Mouse (Mus musculus) kidney, adult 2 months (tissue): Measurements from ENCODE around the gene Adprm. TPM values are rescaled to one million over a fixed set of nuclear protein-coding genes. Genes with fewer than 3 reads are reported as not detected.
A peak's percentile ranks its signal among the peaks of the same experiment; 100 is the strongest.

Experiments used
- DNase-seq: peaks from one replicate; pipeline ENCODE4 v3.0.0; 2021
- H3K27ac ChIP-seq: fragments of 200-500 bp; 2 replicates; pipeline ENCODE4 v1.5.1; 2012; ENCODE audit warnings: low read depth, low read length, control low read depth, inconsistent platforms; ENCODE audit not compliant: insufficient read depth
- H3K27me3 ChIP-seq: fragments of 200-500 bp; replicated peaks from 2 replicates; pipeline ENCODE4 v1.6.1; 2012; ENCODE audit warnings: mild to moderate bottlenecking, moderate library complexity, low read length, inconsistent platforms; ENCODE audit not compliant: control insufficient read depth, insufficient read depth
- H3K36me3 ChIP-seq: fragments of 200-500 bp; 2 replicates; pipeline ENCODE4 v1.6.1; 2012; ENCODE audit warnings: mild to moderate bottlenecking, moderate library complexity, low read length, inconsistent platforms; ENCODE audit not compliant: control insufficient read depth, insufficient read depth
- H3K4me1 ChIP-seq: fragments of 200-500 bp; 2 replicates; pipeline ENCODE4 v1.6.1; 2011; ENCODE audit warnings: low read length; ENCODE audit not compliant: control insufficient read depth, insufficient read depth
- H3K4me3 ChIP-seq: fragments of 200-500 bp; 2 replicates; pipeline ENCODE4 v1.5.1; 2011; ENCODE audit warnings: mild to moderate bottlenecking, low read depth, low read length, control low read depth; ENCODE audit not compliant: insufficient read depth
- CTCF ChIP-seq: fragments of 200-500 bp; conservative IDR thresholded peaks from 2 replicates; pipeline ENCODE4 v1.5.1; 2011; ENCODE audit warnings: low read depth, mild to moderate bottlenecking, control low read depth, low read length, moderate library complexity, mixed read lengths; ENCODE audit not compliant: insufficient read depth, insufficient read length
- POLR2A ChIP-seq: fragments of 200-500 bp; IDR thresholded peaks from one replicate; pipeline ENCODE4 v1.6.1; 2011; ENCODE audit warnings: low read depth, low read length, control low read depth
- WGBS: fragments of 180-500 bp; shearing (Covaris S2); methylation state at CpG from one replicate; pipeline ENCODE4 v1.1.7; 2018; 5-methylcytosine and 5-hydroxymethylcytosine counted together
- polyA plus RNA-seq: library from polyadenylated mRNA; depleted of rRNA; stranded (reverse); fragments of >200 nt; gene quantifications from 2 replicates; pipeline ENCODE4 v1.2.3, GENCODE M21; 2012

The Adprm gene
- polyA plus RNA-seq, 1 experiment: 19.0 TPM

DNA sequence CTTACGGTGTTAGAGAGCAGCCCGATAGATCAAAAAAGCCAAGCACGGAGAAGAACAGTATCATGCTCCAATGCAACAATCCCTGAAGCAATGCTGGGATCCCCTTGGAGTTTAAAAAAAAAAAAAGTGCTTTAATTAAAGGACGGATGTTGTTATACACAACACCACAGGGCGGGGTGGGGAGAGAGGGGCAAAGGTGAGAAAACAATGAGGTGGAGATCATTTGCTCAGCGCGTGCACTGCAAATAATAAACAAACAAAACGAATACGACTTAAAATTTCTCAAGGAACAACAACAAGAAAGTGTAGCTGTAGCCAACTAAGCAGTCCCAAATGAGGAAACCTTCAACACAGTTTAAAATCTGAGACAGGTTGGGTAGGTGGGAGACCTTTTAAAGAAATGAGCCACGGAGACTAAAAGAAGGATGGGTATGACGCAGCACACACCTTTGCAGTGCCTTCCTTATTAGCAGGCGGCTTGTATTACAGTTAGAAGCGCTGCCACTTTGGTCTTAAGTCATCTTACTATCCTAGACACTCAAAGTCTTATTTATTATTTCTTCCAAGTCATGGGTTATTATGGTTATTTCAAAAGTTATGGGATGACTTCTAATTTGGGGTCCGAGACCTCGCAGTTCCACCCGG lies 596 bp downstream of the Adprm start:
- Histone ChIP-seq H3K27me3 (no peaks in the 10 kb centered on the region), H3K36me3 (peaks cover 2% of the 10 kb centered on the region; the same call in 1 of the 2 replicates), H3K4me3 (peak overlapping the region; percentile 86), H3K4me1 (no peaks in the 10 kb centered on the region), H3K27ac (peak overlapping the region; percentile 77)
- DNase-seq: peak; percentile 41
- TF ChIP-seq POLR2A (no peak), CTCF (no peak)
- WGBS: 4% methylated on average over 16 of the region's 16 CpGs

DNA sequence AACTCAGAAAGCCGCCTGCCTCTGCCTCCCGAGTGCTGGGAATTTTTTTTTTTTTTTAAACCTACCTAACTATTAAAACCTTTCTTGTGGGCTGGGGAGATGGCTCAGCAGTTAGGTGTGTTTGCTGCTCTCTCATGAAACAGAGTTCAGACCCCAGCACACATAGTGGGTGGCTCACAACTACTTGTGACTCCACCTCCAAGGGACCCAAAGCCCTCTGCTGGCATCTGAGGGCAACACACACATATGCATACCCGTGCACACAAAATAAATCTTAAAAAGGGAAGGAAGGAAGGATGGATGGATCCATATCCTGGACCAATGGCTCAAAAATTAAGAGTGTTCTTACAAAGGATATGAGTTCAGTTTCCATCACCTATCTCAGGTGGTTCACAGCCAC lies 3.1 kb downstream of the Adprm start:
- WGBS: 90% methylated on average over 3 of the region's 3 CpGs
- no peaks in the 10 kb centered on the region for H3K36me3 ChIP-seq
- H3K4me1 ChIP-seq: no peaks in the 10 kb centered on the region
- H3K4me3 ChIP-seq: no peak overlapping the region
- H3K27ac ChIP-seq: no peak overlapping the region
- no peak for DNase-seq
- H3K27me3 ChIP-seq: no peaks in the 10 kb centered on the region
- TF ChIP-seq POLR2A (no peak), CTCF (0 out of 2 replicates have a peak, but pooled peaks have one; percentile 13)

- WGBS: 84% methylated on average over 8 of the region's 8 CpGs
- H3K27me3 ChIP-seq: no peaks in the 10 kb centered on the region
- no peak overlapping the region for H3K27ac ChIP-seq
- H3K4me3 ChIP-seq: no peak overlapping the region
- no peak for DNase-seq
- H3K4me1 ChIP-seq: no peaks in the 10 kb centered on the region
- no peak for TF ChIP-seq CTCF
- no peaks in the 10 kb centered on the region for H3K36me3 ChIP-seq
Measured at GRCm38 (mm10) chr11:67048496-67048895, 3.9 kb downstream of the Adprm start.

DNA sequence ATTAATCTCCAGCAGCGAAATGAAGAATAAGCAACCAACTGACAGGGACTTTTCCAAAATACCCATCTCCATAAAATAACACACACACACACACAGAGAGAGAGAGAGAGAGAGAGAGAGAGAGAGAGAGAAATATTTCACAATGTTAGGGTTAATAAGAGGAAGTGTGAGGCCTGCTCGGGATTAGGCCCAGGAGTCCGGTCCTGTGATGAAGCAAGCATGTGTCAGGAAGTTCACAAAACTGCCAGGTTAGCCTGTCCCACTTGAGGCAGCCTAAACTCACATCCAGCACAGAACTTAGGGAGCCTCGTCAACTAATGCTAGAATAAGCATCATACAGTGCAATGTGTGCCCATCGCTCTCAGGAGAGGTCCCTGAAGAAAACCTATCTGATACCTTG lies 5.2 kb downstream of the Adprm start:
- Histone ChIP-seq H3K27ac (no peak overlapping the region), H3K4me3 (no peak overlapping the region), H3K27me3 (no peaks in the 10 kb centered on the region), H3K36me3 (no peaks in the 10 kb centered on the region), H3K4me1 (no peaks in the 10 kb centered on the region)
- WGBS: 83% methylated on average over 5 of the region's 5 CpGs
- no peak for DNase-seq
- TF ChIP-seq CTCF (no peak), POLR2A (no peak)

DNA sequence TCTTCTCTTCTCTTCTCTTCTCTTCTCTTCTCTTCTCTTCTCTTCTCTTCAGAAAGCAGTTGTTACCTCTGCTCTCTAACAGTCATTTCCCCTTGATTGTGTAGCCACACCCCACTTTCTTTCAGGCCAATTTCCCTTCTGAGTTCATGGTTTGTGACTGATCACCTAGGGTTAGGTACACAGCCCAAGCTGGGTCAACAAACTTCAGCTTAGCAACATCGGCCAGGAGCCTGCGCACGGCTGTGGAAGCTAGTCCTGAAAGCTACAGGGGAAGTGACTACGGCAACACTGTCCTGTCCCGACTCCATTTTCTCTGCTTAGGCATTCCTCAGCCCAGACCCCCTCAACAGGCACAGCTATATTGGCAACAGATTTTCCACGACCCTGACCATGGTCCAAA lies 7.4 kb downstream of the Adprm start:
- H3K4me3 ChIP-seq: no peak overlapping the region
- no peak overlapping the region for H3K27ac ChIP-seq
- H3K36me3 ChIP-seq: peaks cover 8% of the 10 kb centered on the region
- no peaks in the 10 kb centered on the region for H3K4me1 ChIP-seq
- no peaks in the 10 kb centered on the region for H3K27me3 ChIP-seq
- TF ChIP-seq POLR2A (no peak), CTCF (no peak)
- DNase-seq: no peak
- WGBS: 55% methylated on average over 6 of the region's 6 CpGs

DNA sequence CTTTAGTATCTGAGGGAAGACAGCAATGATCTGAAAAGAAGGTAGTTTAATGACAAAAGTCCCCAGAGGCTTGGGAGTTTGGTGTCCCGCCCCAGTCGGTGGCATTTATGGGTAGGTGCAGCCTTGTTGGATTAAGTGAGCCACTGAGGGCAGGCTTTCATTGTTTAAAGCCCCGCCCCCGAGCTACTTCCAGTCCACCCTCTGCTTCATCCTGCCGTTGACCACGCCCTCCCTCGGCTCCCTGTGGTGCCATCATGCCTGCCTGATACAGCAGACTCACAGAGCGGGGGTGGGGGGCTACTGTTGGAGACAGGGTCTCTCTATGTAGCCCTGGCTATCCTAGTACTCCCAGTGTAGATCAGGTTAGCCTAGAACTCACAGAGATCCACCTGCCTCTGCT lies 9.4 kb downstream of the Adprm start:
- no peak overlapping the region for H3K27ac ChIP-seq
- DNase-seq: no peak
- 75% methylated on average over 8 of the region's 8 CpGs for WGBS
- H3K4me3 ChIP-seq: no peak overlapping the region
- H3K27me3 ChIP-seq: no peaks in the 10 kb centered on the region
- H3K36me3 ChIP-seq: peaks cover 8% of the 10 kb centered on the region
- H3K4me1 ChIP-seq: no peaks in the 10 kb centered on the region
- TF ChIP-seq CTCF: no peak
- no peak for TF ChIP-seq POLR2A

GRCm38 (mm10) chr11:67040483-67040882 lies 11.9 kb downstream of the Adprm start:
- no peak for TF ChIP-seq CTCF
- TF ChIP-seq POLR2A: no peak
- DNase-seq: no peak
- peaks cover 9% of the 10 kb centered on the region for H3K36me3 ChIP-seq
- no peaks in the 10 kb centered on the region; the same call in 1 of the 2 replicates for H3K4me1 ChIP-seq
- H3K27me3 ChIP-seq: no peaks in the 10 kb centered on the region
- 97% methylated on average over 6 of the region's 6 CpGs for WGBS
- no peak overlapping the region for H3K4me3 ChIP-seq
- H3K27ac ChIP-seq: no peak overlapping the region
